Mouse (Mus musculus): Measurements from ENCODE around the gene Cldn9. TPM values are rescaled to one million over a fixed set of nuclear protein-coding genes. Genes with fewer than 3 reads are reported as not detected.

Gene Cldn9
- total RNA-seq (2021) (not detected), polyA plus RNA-seq (2012; rRNA removed) (not detected in 2 replicates)
- long read RNA-seq: 0 reads

GRCm38 (mm10) chr17:23683856-23684672, at the start of gene Cldn9:
Gene Cldn9, minus strand, starts transcription at chr17:23684026.
- TF ChIP-seq POLR2A (IDR thresholded peaks at IDR 0.05; ENCODE audit: insufficient read depth, low read depth, low read length) (no peak), EP300 (IDR thresholded peaks at IDR 0.05; ENCODE audit: insufficient read depth, low read depth, low read length) (no peak), CTCF (IDR thresholded peaks at IDR 0.05) (no peak)
- no peak for DNase-seq
- intact Hi-C loops (cut with DNase I): no loop called here
- Histone ChIP-seq H3K27ac (no peak within 1 kb of the TSS), H3K36me3 (ENCODE audit: control insufficient read depth, insufficient read depth, low read length) (no peaks in the 10 kb centered on the region), H3K9ac (ENCODE audit: low read depth, low read length) (no peak within 1 kb of the TSS), H3K4me1 (ENCODE audit: control insufficient read depth, insufficient read depth, low read length) (no peaks in the 10 kb centered on the region), H3K79me2 (replicated peaks; ENCODE audit: control insufficient read depth, insufficient read depth, low read length) (no peaks in the 10 kb centered on the region), H3K4me3 (no peak within 1 kb of the TSS), H3K27me3 (ENCODE audit: control insufficient read depth, insufficient read depth, low read length) (peaks cover 9% of the 10 kb centered on the region)
- WGBS: 45% methylated on average over 15 of the region's 15 CpGs

- Histone ChIP-seq H3K27ac (no peak overlapping the region), H3K27me3 (ENCODE audit: control insufficient read depth, insufficient read depth, low read length) (no peaks in the 10 kb centered on the region), H3K9ac (ENCODE audit: low read depth, low read length) (no peak overlapping the region), H3K79me2 (replicated peaks; ENCODE audit: control insufficient read depth, insufficient read depth, low read length) (no peaks in the 10 kb centered on the region), H3K4me3 (no peak overlapping the region), H3K4me1 (ENCODE audit: control insufficient read depth, insufficient read depth, low read length) (peaks cover 3% of the 10 kb centered on the region), H3K36me3 (ENCODE audit: control insufficient read depth, insufficient read depth, low read length) (no peaks in the 10 kb centered on the region)
- TF ChIP-seq EP300 (IDR thresholded peaks at IDR 0.05; ENCODE audit: insufficient read depth, low read depth, low read length) (no peak), CTCF (IDR thresholded peaks at IDR 0.05) (no peak), POLR2A (IDR thresholded peaks at IDR 0.05; ENCODE audit: insufficient read depth, low read depth, low read length) (no peak)
- intact Hi-C loops (cut with DNase I): no loop called here
- 31% methylated on average over 1 of the region's 1 CpGs for WGBS
- no peak for DNase-seq
Measured at GRCm38 (mm10) chr17:23730441-23730840, 46.6 kb upstream of the Cldn9 start.

GRCm38 (mm10) chr17:23726758-23727142, 42.9 kb upstream of the Cldn9 start:
- DNase-seq: peak; percentile 83 to 90
- Histone ChIP-seq H3K36me3 (ENCODE audit: control insufficient read depth, insufficient read depth, low read length) (no peaks in the 10 kb centered on the region), H3K27me3 (ENCODE audit: control insufficient read depth, insufficient read depth, low read length) (no peaks in the 10 kb centered on the region), H3K79me2 (replicated peaks; ENCODE audit: control insufficient read depth, insufficient read depth, low read length) (no peaks in the 10 kb centered on the region), H3K4me3 (peak overlapping the region; percentile 91), H3K9ac (ENCODE audit: low read depth, low read length) (peak overlapping the region; percentile 51), H3K4me1 (ENCODE audit: control insufficient read depth, insufficient read depth, low read length) (peaks cover 3% of the 10 kb centered on the region), H3K27ac (peak overlapping the region; percentile 86)
- intact Hi-C loops (cut with DNase I): no loop called here
- WGBS: under 1% methylated on average over 20 of the region's 20 CpGs
- TF ChIP-seq POLR2A (IDR thresholded peaks at IDR 0.05; ENCODE audit: insufficient read depth, low read depth, low read length) (peak; percentile 78), EP300 (IDR thresholded peaks at IDR 0.05; ENCODE audit: insufficient read depth, low read depth, low read length) (no peak), CTCF (IDR thresholded peaks at IDR 0.05) (peak; percentile 33)

DNA sequence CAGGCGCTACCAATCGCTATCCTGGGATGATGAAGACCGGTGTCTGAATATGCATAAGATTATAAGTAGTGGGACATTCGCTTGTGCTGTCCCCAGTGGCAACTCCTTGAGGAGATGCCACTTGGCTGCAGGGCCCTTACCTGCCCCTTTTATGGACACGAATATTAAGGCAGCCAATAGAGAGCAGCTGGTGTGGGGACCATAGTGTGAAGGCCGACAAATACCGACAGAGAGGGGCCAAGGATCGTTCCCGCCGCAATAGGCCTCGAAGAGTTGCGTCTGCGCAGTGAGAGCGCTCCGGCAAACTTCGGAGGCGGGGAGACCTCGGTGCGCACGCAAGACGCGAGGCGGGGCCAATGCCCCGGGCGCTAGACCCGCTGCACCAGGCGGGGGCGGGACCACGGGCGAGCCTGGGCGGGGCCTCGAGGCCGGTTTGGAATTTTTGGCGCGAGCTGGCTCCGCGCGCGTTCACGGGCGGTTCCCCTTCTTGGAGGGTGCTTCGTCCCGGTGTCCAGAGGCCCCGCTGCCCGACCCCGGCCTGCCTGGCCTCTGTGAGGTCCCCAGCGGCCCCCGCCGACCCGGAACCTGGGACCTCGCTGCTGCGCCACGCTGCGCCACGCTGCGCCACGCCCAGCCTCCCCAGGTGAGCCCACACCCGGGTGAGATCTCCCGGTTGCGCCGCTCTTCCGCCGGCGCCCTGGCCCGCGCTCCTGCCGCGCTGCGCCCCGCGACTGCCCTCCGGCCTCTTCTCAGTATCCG, 42.4 kb upstream of the Cldn9 start, which contains the start of gene Pkmyt1:
Pkmyt1 (plus strand) TSS at position 338 of the 759 bp plus-strand sequence.
- H3K27me3 ChIP-seq (ENCODE audit: control insufficient read depth, insufficient read depth, low read length): no peaks in the 10 kb centered on the region
- TF ChIP-seq EP300 (IDR thresholded peaks at IDR 0.05; ENCODE audit: insufficient read depth, low read depth, low read length) (no peak), CTCF (IDR thresholded peaks at IDR 0.05) (peak; percentile 21), POLR2A (IDR thresholded peaks at IDR 0.05; ENCODE audit: insufficient read depth, low read depth, low read length) (peak; percentile 95)
- intact Hi-C loops (cut with DNase I): no loop called here
- peak within 1 kb of the TSS; percentile 91 for H3K4me3 ChIP-seq
- no peaks in the 10 kb centered on the region for H3K79me2 ChIP-seq (replicated peaks; ENCODE audit: control insufficient read depth, insufficient read depth, low read length)
- H3K4me1 ChIP-seq (ENCODE audit: control insufficient read depth, insufficient read depth, low read length): peaks cover 3% of the 10 kb centered on the region
- 2% methylated on average over 73 of the region's 73 CpGs for WGBS
- peak; percentile 96 to 98 for DNase-seq
- peak within 1 kb of the TSS; percentile 86 for H3K27ac ChIP-seq
- peak within 1 kb of the TSS; percentile 71 for H3K9ac ChIP-seq (ENCODE audit: low read depth, low read length)
- H3K36me3 ChIP-seq (ENCODE audit: control insufficient read depth, insufficient read depth, low read length): no peaks in the 10 kb centered on the region

DNA sequence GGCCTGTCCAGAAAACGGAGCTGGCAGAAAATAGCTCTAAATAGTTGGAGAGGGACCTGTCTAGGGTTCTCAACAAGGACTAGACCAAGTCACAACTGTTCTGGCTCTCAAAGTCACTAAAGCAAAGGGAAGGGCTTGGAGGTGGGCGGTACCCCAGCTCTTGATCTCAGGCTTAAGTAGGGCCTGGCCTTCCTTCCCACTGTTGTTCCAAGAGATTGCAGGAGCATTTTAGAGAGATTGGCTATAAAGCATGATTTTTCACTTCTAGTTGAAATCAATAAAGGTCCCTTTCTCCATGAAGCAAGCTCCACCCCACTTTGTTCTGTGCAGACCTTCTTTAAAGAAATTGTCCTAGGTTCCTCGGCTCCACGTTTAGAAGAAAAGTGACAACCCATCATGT, 41.7 kb upstream of the Cldn9 start:
- intact Hi-C loops (cut with DNase I): no loop called here
- no peaks in the 10 kb centered on the region for H3K36me3 ChIP-seq (ENCODE audit: control insufficient read depth, insufficient read depth, low read length)
- H3K9ac ChIP-seq (ENCODE audit: low read depth, low read length): no peak overlapping the region; the same call in 1 of the 2 replicates
- no peaks in the 10 kb centered on the region for H3K27me3 ChIP-seq (ENCODE audit: control insufficient read depth, insufficient read depth, low read length)
- DNase-seq: no peak
- no peak for TF ChIP-seq POLR2A (IDR thresholded peaks at IDR 0.05; ENCODE audit: insufficient read depth, low read depth, low read length)
- no peak for TF ChIP-seq CTCF (IDR thresholded peaks at IDR 0.05)
- no peak for TF ChIP-seq EP300 (IDR thresholded peaks at IDR 0.05; ENCODE audit: insufficient read depth, low read depth, low read length)
- H3K27ac ChIP-seq: peak overlapping the region; percentile 86; the same call in 1 of the 2 replicates
- WGBS: 53% methylated on average over 4 of the region's 4 CpGs
- peaks cover 3% of the 10 kb centered on the region for H3K4me1 ChIP-seq (ENCODE audit: control insufficient read depth, insufficient read depth, low read length)
- no peaks in the 10 kb centered on the region for H3K79me2 ChIP-seq (replicated peaks; ENCODE audit: control insufficient read depth, insufficient read depth, low read length)
- peak overlapping the region; percentile 91; the same call in 1 of the 2 replicates for H3K4me3 ChIP-seq

Measured in heart, adult 2 months (tissue).